Mouse (Mus musculus): ENCODE results near the gene Zmynd12. TPM values are rescaled to one million over a fixed set of nuclear protein-coding genes. Genes with fewer than 3 reads are reported as not detected.

Zmynd12 gene
- total RNA-seq, 2 experiments from 2014 or later = 0.49 to 0.61 TPM

DNA sequence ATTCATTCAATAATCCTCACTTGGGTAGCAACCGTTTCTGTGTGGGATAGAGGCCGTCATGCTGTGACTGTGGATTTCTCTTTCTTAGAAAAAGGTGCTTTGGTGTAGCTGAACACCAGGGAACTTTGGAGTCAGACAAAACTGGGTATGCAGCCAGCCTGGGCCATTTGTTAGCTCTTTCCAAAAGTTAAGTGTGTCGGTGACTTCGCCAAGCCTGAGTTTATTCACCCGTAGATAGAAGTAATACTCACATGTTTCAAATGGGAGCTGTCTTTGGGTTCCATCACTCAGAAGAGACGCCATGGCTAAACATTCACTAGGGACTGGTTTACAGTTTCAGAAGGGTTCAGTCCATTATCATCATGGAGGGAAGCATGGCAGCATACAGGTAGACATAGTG lies 24.6 kb downstream of the Zmynd12 start:
- DNase-seq (ENCODE audit: low spot score in 2 of 2) = no peak

- DNase-seq (ENCODE audit: low spot score in 2 of 2) = no peak
Measured at GRCm38 (mm10) chr4:119447786-119448185, 25.2 kb downstream of the Zmynd12 start.

GRCm38 (mm10) chr4:119450436-119450835 lies 27.8 kb downstream of the Zmynd12 start:
- DNase-seq (ENCODE audit: low spot score in 2 of 2) = no peak

GRCm38 (mm10) chr4:119453128-119453527 lies 30.5 kb downstream of the Zmynd12 start:
- DNase-seq (ENCODE audit: low spot score in 2 of 2) = no peak

DNA sequence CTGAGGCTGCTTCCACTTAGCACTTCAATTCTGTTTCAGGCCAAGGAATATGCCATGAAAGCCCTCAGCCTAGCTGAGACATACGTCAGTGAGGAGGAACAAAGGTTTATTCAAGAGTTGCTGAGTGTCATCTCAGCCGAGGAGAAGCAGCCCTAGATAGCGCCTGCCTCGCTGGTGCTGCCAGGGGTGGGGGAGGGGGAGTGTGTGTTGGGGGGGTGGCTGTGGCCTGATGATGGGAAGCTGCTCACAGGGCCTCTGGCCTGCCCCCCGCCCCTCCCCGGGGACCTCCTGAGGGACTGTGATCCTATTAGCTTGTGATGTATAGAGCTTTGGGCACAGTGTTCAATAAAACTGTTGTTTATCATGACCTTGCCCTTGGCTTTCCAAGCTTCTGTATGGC lies 30.9 kb downstream of the Zmynd12 start:
- DNase-seq (ENCODE audit: low spot score in 2 of 2) = no peak

DNA sequence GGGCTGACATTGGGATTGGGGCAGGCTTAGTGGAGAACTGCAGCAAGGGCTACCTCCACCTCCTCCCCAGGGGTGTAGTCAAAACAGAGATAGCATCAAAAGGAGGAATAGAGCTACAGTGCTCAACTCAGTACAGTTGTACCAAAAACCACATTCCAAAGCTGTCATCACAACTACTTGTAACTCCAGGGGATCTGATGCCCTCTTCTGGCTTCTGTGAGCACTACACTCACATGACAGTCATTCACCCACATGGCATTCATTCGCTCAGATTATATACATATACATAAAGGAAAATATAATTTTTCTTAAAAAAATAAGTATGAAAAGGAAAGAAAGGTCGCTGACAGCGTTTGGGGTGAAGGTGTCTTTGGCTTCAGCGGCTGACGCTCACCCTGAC lies 37.7 kb downstream of the Zmynd12 start:
- peak in 1 of 2 experiments; percentile 20 for DNase-seq (ENCODE audit: low spot score in 2 of 2)

GRCm38 (mm10) chr4:119460728-119461141 lies 38.1 kb downstream of the Zmynd12 start:
- peak; percentile 71 to 86 for DNase-seq (ENCODE audit: low spot score in 2 of 2)

GRCm38 (mm10) chr4:119462457-119462856 lies 39.8 kb downstream of the Zmynd12 start:
- DNase-seq (ENCODE audit: low spot score in 2 of 2) = no peak

GRCm38 (mm10) chr4:119462858-119463755 lies 40.5 kb downstream of the Zmynd12 start:
- DNase-seq (ENCODE audit: low spot score in 2 of 2) = peak in 1 of 2 experiments; percentile 13

DNA sequence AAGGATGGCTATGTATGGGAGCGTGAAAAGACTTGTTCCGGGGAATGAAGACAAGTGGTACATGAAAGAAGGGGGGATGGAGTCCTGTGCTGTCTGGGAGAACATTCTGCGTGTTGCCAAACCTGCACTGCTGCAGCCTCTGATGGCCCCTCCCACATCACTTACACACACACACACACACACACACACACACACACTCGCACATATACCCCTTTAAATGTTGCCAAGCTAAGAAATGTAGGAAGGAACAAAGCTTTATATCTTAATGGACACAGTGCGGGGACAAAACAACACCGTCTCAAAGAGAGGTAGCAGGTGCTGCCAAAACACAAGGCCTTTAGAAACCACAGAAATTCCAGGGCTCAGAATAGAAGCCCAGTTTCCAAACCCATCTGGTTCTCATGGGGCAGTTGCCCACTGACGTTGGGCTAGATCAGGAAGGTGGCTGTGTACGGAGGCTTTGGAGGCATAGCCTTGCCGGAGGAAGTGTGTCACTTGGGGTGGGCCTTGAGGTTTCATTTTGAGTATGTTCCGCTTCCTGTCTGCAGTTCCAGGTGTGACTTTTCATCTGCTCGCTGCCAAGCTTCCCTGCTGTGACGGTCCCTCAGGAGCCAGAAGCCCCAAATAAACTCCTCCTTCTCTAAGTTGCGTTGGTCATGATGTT lies 41.3 kb downstream of the Zmynd12 start:
- no peak for DNase-seq (ENCODE audit: low spot score in 2 of 2)

DNA sequence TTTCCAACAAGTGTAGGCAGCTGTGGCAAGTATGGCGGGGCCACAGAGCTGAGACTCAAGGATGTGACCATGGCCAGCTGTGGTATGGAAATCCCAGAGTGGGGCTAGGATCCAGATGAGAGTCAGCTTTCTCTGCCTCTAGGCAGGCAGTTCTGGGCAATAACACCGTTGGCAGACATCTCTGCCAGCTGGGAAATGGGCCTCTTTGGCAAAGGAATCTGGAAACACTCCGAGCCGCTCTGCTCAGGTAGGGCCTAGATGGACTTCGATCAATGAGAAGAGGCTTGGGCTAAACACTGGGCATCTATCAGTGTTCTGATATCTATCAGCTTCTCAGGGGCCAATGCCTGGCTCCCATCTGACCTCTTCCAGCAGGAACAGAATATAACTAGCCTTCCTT lies 43.2 kb downstream of the Zmynd12 start:
- DNase-seq (ENCODE audit: low spot score in 2 of 2) = no peak

- DNase-seq (ENCODE audit: low spot score in 2 of 2) = no peak
Measured at GRCm38 (mm10) chr4:119467720-119468380, 45.2 kb downstream of the Zmynd12 start.

- no peak for DNase-seq (ENCODE audit: low spot score in 2 of 2)
Measured at GRCm38 (mm10) chr4:119472545-119472944, 49.9 kb downstream of the Zmynd12 start.

DNA sequence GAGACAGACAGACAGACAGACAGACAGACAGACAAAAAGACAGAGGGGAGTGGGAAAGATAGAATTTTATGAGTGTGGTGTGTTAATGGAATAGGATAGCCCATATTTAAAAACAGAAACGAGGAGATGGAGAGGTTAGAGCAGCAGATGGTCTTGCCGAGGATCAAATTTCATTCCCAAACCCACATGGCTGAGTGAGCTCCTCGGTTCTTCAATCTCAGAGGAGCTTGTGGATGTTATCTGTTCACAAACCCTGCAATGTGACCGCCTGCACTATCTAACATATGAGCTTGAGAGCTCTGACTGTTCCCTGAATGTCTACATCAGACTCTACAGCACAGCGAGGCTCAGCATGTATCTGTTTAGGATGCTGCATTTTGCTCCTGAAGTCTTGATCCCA lies 50.5 kb downstream of the Zmynd12 start:
- no peak for DNase-seq (ENCODE audit: low spot score in 2 of 2)

GRCm38 (mm10) chr4:119483051-119483450 lies 60.4 kb downstream of the Zmynd12 start:
- DNase-seq (ENCODE audit: low spot score in 2 of 2) = no peak

- no peak for DNase-seq (ENCODE audit: low spot score in 2 of 2)
Measured at GRCm38 (mm10) chr4:119484882-119485281, 62.3 kb downstream of the Zmynd12 start.

- DNase-seq (ENCODE audit: low spot score in 2 of 2) = no peak
Measured at GRCm38 (mm10) chr4:119489666-119490065, 67.1 kb downstream of the Zmynd12 start.

- DNase-seq (ENCODE audit: low spot score in 2 of 2) = peak; percentile 16 to 37
Measured at GRCm38 (mm10) chr4:119490806-119491205, 68.2 kb downstream of the Zmynd12 start.

DNA sequence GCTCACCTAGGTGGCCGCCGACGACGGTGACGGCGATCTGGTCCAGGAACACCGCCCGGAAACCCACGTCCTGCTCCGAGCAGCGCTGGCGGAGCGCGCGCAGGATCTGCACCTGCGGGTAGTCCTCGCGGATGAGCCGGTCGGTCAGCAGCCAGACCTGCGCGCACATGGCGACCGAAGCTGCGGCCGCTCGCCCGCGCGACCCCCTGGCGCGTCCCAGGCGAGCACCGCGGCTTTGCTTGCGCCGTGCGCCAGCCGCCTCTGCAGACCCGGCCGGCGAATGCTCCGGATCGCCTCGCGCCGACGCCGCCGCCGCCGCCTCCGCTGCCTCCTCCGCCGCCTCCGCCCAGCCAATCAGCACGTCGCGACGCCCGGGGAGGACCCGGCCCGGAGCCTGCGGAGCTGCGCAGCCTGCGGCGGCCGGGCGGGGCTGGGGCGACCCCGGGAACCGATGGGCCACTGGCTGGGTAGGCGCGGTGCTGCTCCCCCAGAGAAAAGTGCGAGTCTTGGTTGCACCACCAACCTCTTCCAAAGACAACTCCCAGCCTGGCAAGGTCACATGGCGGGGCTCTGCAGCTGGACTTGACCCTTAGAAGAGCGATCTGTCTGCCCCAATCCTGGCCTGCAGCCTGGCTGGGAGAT lies 69.8 kb downstream of the Zmynd12 start, which contains the start of gene Rimkla:
Rimkla (minus strand) TSS at position 338 of the 642 bp plus-strand sequence.
- DNase-seq (ENCODE audit: low spot score in 2 of 2) = peak; percentile 47 to 70

DNA sequence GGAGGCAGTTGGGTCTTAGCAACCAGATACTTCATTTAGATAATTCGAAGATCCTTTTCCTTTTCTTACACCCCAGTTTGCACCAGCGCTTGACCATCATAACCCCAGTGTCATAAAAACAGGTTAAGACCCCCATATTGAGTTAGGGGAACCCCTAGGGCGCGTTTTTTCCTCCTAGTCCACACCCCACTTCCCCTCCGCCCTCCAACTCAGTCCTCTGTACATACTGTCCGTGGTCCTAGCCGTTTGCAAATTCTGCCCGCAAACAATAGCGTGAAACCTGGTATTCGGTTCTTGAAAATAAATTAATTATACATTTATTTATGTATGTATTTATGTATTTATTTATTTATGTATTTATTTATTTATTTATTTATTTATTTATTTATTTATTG lies 70.3 kb downstream of the Zmynd12 start:
- no peak for DNase-seq (ENCODE audit: low spot score in 2 of 2)

- DNase-seq (ENCODE audit: low spot score in 2 of 2) = no peak
Measured at GRCm38 (mm10) chr4:119498319-119498848, 75.8 kb downstream of the Zmynd12 start.
